Mouse (Mus musculus) splenic B cell, adult 2 months (primary cell): ENCODE results near the gene Fgfbp3.
A peak's percentile ranks its signal among the peaks of the same experiment; 100 is the strongest.
"Not testable (repeated sequence)": the region's sequence is repeated elsewhere in the genome, so short reads cannot be mapped to it uniquely, and the experiment has no call there.

Experiments used
- DNase-seq: peaks from one replicate; pipeline ENCODE4 v3.0.0-alpha.2; 2011; ENCODE audit warnings: low read depth, low spot score
- H3K27me3 ChIP-seq: 2 replicates; pipeline ENCODE4 v1.6.1; 2012; ENCODE audit warnings: mild to moderate bottlenecking, low read length, moderate library complexity, mixed read lengths; ENCODE audit not compliant: control insufficient read depth, poor library complexity, insufficient read depth, severe bottlenecking
- H3K36me3 ChIP-seq: 2 replicates; pipeline ENCODE4 v1.6.1; 2012; ENCODE audit warnings: mild to moderate bottlenecking, low read length, moderate library complexity, mixed read lengths; ENCODE audit not compliant: control insufficient read depth, poor library complexity, insufficient read depth, severe bottlenecking

The Fgfbp3 gene

GRCm38 (mm10) chr19:36919466-36919865 is at the start of gene Fgfbp3:
TSS of gene Fgfbp3 (minus strand) at chr19:36919615.
- no peaks in the 10 kb centered on the region; the same call in 1 of the 2 replicates for H3K27me3 ChIP-seq
- peak; percentile 75 for DNase-seq
- H3K36me3 ChIP-seq, result no peaks in the 10 kb centered on the region

- H3K27me3 ChIP-seq, DNase-seq: not testable (repeated sequence)
- H3K36me3 ChIP-seq, result peaks cover 26% of the 10 kb centered on the region
These were observed 43.3 kb upstream of the Fgfbp3 start for GRCm38 (mm10) chr19:36962544-36963260.

- H3K27me3 ChIP-seq, result no peaks in the 10 kb centered on the region
- H3K36me3 ChIP-seq, result peaks cover 21% of the 10 kb centered on the region
- no peak for DNase-seq
These were observed 41.9 kb upstream of the Fgfbp3 start for GRCm38 (mm10) chr19:36961320-36961719.

GRCm38 (mm10) chr19:36958331-36958730 is 38.9 kb upstream of the Fgfbp3 start:
- no peak for DNase-seq
- no peaks in the 10 kb centered on the region for H3K27me3 ChIP-seq
- H3K36me3 ChIP-seq, result peaks cover 21% of the 10 kb centered on the region

- Histone ChIP-seq H3K36me3 (peaks cover 8% of the 10 kb centered on the region; the same call in 1 of the 2 replicates), H3K27me3 (no peaks in the 10 kb centered on the region)
- DNase-seq, result no peak
These were observed 34.3 kb upstream of the Fgfbp3 start for GRCm38 (mm10) chr19:36953637-36954206.

DNA sequence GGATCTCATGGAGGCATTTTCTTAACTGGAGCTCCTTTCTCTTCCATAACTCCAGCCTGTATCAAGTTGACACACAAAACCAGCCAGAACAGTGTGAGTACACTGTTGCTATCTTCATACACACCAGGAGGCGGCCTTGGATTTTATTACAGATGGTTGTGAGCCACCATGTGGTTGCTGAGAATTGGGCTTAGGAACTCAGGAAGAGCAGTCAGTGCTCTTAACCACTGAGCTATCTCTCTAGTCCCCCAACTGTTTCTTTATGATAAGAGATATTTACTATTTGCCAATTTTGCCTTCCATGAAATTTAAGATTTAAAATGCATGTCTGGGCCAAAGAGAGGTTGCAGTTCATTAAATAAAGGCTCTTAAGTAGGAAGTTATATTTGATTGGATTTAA is 20.6 kb upstream of the Fgfbp3 start:
- Histone ChIP-seq H3K36me3 (no peaks in the 10 kb centered on the region; the same call in 1 of the 2 replicates), H3K27me3 (no peaks in the 10 kb centered on the region)
- no peak for DNase-seq

GRCm38 (mm10) chr19:36938008-36938407 is 18.6 kb upstream of the Fgfbp3 start:
- Histone ChIP-seq H3K27me3 (no peaks in the 10 kb centered on the region), H3K36me3 (no peaks in the 10 kb centered on the region; the same call in 1 of the 2 replicates)
- no peak for DNase-seq

DNA sequence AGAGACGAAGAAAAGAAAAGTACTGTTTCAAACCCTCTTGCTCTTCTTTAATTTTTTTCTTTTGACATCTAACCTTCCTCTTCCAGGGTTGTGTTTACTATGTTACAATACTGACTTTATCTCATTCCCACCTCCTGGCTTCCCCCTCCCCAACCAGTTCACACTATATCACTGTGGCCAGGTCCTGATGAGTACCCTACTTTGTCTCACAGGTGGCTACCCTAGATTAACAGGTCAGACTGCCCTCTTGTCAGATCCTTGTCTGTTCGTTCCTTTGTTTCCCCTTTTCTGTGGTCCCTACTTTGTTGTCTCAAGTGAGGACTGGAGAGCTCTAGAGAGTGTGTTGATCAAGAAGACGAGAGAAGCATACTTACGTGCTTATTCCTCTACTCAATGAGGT is 16.9 kb upstream of the Fgfbp3 start:
- H3K27me3 ChIP-seq, result no peaks in the 10 kb centered on the region
- DNase-seq, result no peak
- no peaks in the 10 kb centered on the region; the same call in 1 of the 2 replicates for H3K36me3 ChIP-seq

- no peaks in the 10 kb centered on the region for H3K27me3 ChIP-seq
- peak; percentile 60 for DNase-seq
- no peaks in the 10 kb centered on the region for H3K36me3 ChIP-seq
These were observed 13.2 kb upstream of the Fgfbp3 start for GRCm38 (mm10) chr19:36932613-36933012.

GRCm38 (mm10) chr19:36932097-36932496 is 12.7 kb upstream of the Fgfbp3 start:
- Histone ChIP-seq H3K36me3 (no peaks in the 10 kb centered on the region), H3K27me3 (no peaks in the 10 kb centered on the region)
- DNase-seq, result no peak

- Histone ChIP-seq H3K27me3 (no peaks in the 10 kb centered on the region), H3K36me3 (no peaks in the 10 kb centered on the region)
- no peak for DNase-seq
These were observed 10.4 kb upstream of the Fgfbp3 start for GRCm38 (mm10) chr19:36929816-36930215.

DNA sequence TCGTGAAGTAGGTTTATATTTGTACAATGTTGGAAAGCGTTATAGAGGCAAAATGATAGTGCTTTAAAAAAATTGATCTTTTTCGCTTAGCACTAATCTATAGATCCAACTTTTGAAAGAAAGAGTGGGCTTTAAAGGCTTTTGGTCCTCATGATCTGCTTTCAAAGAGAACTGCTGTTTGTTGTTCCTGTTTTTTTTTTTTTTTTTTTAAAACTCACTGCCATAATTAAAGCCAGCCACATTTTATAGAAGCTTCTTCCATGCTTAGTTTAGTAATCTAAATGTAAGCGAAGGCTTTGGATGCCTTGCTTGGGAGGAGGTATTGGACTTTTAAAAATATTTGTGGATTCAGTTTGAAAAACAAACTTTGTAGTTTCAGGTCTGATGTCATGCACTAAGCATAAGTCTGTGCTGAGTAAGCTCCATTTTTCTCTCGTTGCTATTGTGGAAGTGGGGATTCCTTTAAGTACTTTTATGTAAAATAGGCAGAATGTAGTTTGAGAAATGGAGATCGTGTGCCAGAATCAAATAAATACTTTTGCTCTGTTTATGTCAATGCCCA is 8.5 kb upstream of the Fgfbp3 start:
- peak; percentile 47 for DNase-seq
- Histone ChIP-seq H3K36me3 (no peaks in the 10 kb centered on the region), H3K27me3 (no peaks in the 10 kb centered on the region)

GRCm38 (mm10) chr19:36926553-36927236 is 7.3 kb upstream of the Fgfbp3 start:
- no peaks in the 10 kb centered on the region for H3K36me3 ChIP-seq
- no peaks in the 10 kb centered on the region for H3K27me3 ChIP-seq
- DNase-seq, result peak; percentile 61

- DNase-seq, result peak; percentile 95
- H3K27me3 ChIP-seq, result no peaks in the 10 kb centered on the region
- H3K36me3 ChIP-seq, result no peaks in the 10 kb centered on the region
These were observed 6.5 kb upstream of the Fgfbp3 start, which contains the start of gene Btaf1 for GRCm38 (mm10) chr19:36925671-36926552. TSS of gene Btaf1 (plus strand) at chr19:36926079.
